Mouse (Mus musculus): ENCODE measurements around the gene Fhl2. TPM values are rescaled to one million over a fixed set of nuclear protein-coding genes. Genes with fewer than 3 reads are reported as not detected.
"Not testable (repeated sequence)": the region's sequence is repeated elsewhere in the genome, so short reads cannot be mapped to it uniquely, and the experiment has no call there.

The Fhl2 gene
- polyA plus RNA-seq, 1 experiment from 2014 or later = 181 TPM

- 44% methylated on average over 2 of the region's 2 CpGs for WGBS (ENCODE audit: insufficient replicate concordance)
- Histone ChIP-seq H3K4me2 (no peak overlapping the region), H3K36me3 (ENCODE audit: control insufficient read depth, insufficient read depth, low read length) (no peaks in the 10 kb centered on the region), H3K9me3 (replicated peaks; ENCODE audit: control insufficient read depth, low read length) (no peaks in the 10 kb centered on the region), H3K4me1 (ENCODE audit: control insufficient read depth, insufficient read depth, low read length) (peaks cover 22% of the 10 kb centered on the region), H3K4me3 (ENCODE audit: low read depth, low read length) (no peak overlapping the region), H3K27me3 (ENCODE audit: control insufficient read depth, insufficient read depth, low read length) (no peaks in the 10 kb centered on the region), H3K27ac (ENCODE audit: low read depth, low read length) (no peak overlapping the region), H3K9ac (ENCODE audit: low read depth, low read length) (no peak overlapping the region)
- no peak for ATAC-seq (replicated peaks; ENCODE audit: insufficient number of reproducible peaks, low FRiP score, low TSS enrichment)
These were observed 5.0 kb upstream of the Fhl2 start for GRCm38 (mm10) chr1:43201796-43202195.

GRCm38 (mm10) chr1:43199867-43200240 is 3.1 kb upstream of the Fhl2 start:
- no peak overlapping the region for H3K9ac ChIP-seq (ENCODE audit: low read depth, low read length)
- no peaks in the 10 kb centered on the region for H3K36me3 ChIP-seq (ENCODE audit: control insufficient read depth, insufficient read depth, low read length)
- H3K4me2 ChIP-seq = no peak overlapping the region
- H3K27ac ChIP-seq (ENCODE audit: low read depth, low read length) = no peak overlapping the region
- no peaks in the 10 kb centered on the region for H3K9me3 ChIP-seq (replicated peaks; ENCODE audit: control insufficient read depth, low read length)
- no peaks in the 10 kb centered on the region for H3K27me3 ChIP-seq (ENCODE audit: control insufficient read depth, insufficient read depth, low read length)
- ATAC-seq (replicated peaks; ENCODE audit: insufficient number of reproducible peaks, low FRiP score, low TSS enrichment) = no peak
- WGBS (ENCODE audit: insufficient replicate concordance) = 52% methylated on average over 3 of the region's 3 CpGs
- no peak overlapping the region for H3K4me3 ChIP-seq (ENCODE audit: low read depth, low read length)
- peaks cover 28% of the 10 kb centered on the region for H3K4me1 ChIP-seq (ENCODE audit: control insufficient read depth, insufficient read depth, low read length)

DNA sequence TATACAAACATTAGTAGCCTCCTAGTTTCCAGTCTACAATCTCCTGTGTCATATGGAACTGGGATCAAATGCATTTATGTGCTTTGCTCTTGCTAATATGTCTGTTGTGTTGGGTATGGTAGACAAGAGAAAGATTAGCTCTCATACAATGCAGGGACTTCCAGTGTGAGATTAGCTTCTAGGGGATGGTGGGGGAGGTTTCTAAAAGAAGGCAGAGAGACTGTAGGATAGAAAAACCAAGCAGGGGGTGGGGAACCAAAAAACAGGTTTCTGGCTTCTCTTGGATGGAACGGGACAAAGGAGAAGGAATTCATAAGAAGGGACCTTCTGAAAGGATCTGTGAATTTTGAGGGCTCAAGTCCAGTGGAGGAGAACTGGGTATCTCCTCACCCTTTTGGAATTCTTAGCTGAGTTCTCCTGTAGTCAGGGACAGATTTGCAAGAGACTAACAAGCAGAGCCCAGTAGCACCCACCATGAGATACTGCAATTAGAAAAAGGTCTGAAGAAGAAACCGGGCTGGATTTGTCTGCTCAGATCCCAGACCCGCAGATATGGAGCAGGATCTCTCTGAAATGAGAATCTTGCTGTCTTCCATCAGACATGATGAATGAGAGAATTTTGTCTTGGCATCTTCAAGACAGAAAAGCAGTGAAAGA is 2.6 kb upstream of the Fhl2 start:
- no peak overlapping the region for H3K4me3 ChIP-seq (ENCODE audit: low read depth, low read length)
- H3K9me3 ChIP-seq (replicated peaks; ENCODE audit: control insufficient read depth, low read length) = no peaks in the 10 kb centered on the region
- no peak for ATAC-seq (replicated peaks; ENCODE audit: insufficient number of reproducible peaks, low FRiP score, low TSS enrichment)
- H3K27ac ChIP-seq (ENCODE audit: low read depth, low read length) = no peak overlapping the region
- H3K4me2 ChIP-seq = no peak overlapping the region
- no peaks in the 10 kb centered on the region for H3K36me3 ChIP-seq (ENCODE audit: control insufficient read depth, insufficient read depth, low read length)
- H3K9ac ChIP-seq (ENCODE audit: low read depth, low read length) = no peak overlapping the region
- peaks cover 28% of the 10 kb centered on the region for H3K4me1 ChIP-seq (ENCODE audit: control insufficient read depth, insufficient read depth, low read length)
- 65% methylated on average over 3 of the region's 3 CpGs for WGBS (ENCODE audit: insufficient replicate concordance)
- H3K27me3 ChIP-seq (ENCODE audit: control insufficient read depth, insufficient read depth, low read length) = no peaks in the 10 kb centered on the region

DNA sequence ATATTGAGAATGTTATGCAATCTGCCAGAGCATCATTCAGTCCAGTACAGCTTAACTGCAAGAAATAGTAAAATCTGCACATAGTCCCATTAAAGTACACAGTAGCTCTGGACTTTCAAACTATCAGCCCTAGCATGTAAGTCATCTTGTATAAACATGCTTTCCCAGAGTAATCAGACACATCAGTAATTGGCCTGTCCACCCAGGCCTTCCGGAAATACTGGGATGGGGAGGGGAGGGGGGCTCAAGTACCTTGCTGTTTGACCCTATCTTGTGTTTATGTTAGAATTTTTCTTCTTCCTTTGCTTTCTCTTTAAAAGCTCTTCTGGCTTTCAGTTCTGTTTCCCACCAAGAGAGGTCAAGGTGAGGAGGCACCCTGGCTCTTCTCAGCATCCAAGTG is 725 bp downstream of the Fhl2 start:
- Histone ChIP-seq H3K36me3 (ENCODE audit: control insufficient read depth, insufficient read depth, low read length) (no peaks in the 10 kb centered on the region), H3K4me2 (peak overlapping the region; percentile 39), H3K27me3 (ENCODE audit: control insufficient read depth, insufficient read depth, low read length) (no peaks in the 10 kb centered on the region), H3K9me3 (replicated peaks; ENCODE audit: control insufficient read depth, low read length) (no peaks in the 10 kb centered on the region), H3K9ac (ENCODE audit: low read depth, low read length) (peak overlapping the region; percentile 10; the same call in 1 of the 2 replicates), H3K4me1 (ENCODE audit: control insufficient read depth, insufficient read depth, low read length) (peaks cover 14% of the 10 kb centered on the region), H3K27ac (ENCODE audit: low read depth, low read length) (peak overlapping the region; percentile 57), H3K4me3 (ENCODE audit: low read depth, low read length) (peak overlapping the region; percentile 16)
- ATAC-seq (replicated peaks; ENCODE audit: insufficient number of reproducible peaks, low FRiP score, low TSS enrichment) = no peak
- WGBS (ENCODE audit: insufficient replicate concordance) = 25% methylated on average over 1 of the region's 1 CpGs

GRCm38 (mm10) chr1:43193423-43193822 is 3.4 kb downstream of the Fhl2 start:
- Histone ChIP-seq H3K4me3 (ENCODE audit: low read depth, low read length) (no peak overlapping the region), H3K9ac (ENCODE audit: low read depth, low read length) (no peak overlapping the region), H3K9me3 (replicated peaks; ENCODE audit: control insufficient read depth, low read length) (no peaks in the 10 kb centered on the region), H3K4me1 (ENCODE audit: control insufficient read depth, insufficient read depth, low read length) (peaks cover 12% of the 10 kb centered on the region; the same call in 1 of the 2 replicates), H3K27ac (ENCODE audit: low read depth, low read length) (no peak overlapping the region), H3K27me3 (ENCODE audit: control insufficient read depth, insufficient read depth, low read length) (no peaks in the 10 kb centered on the region), H3K4me2 (no peak overlapping the region), H3K36me3 (ENCODE audit: control insufficient read depth, insufficient read depth, low read length) (no peaks in the 10 kb centered on the region)
- no peak for ATAC-seq (replicated peaks; ENCODE audit: insufficient number of reproducible peaks, low FRiP score, low TSS enrichment)
- 79% methylated on average over 6 of the region's 6 CpGs for WGBS (ENCODE audit: insufficient replicate concordance)

GRCm38 (mm10) chr1:43192471-43192870 is 4.3 kb downstream of the Fhl2 start:
- Histone ChIP-seq H3K27me3 (ENCODE audit: control insufficient read depth, insufficient read depth, low read length) (no peaks in the 10 kb centered on the region), H3K4me3 (ENCODE audit: low read depth, low read length) (no peak overlapping the region), H3K4me2 (no peak overlapping the region), H3K4me1 (ENCODE audit: control insufficient read depth, insufficient read depth, low read length) (peaks cover 14% of the 10 kb centered on the region; the same call in 1 of the 2 replicates), H3K36me3 (ENCODE audit: control insufficient read depth, insufficient read depth, low read length) (no peaks in the 10 kb centered on the region), H3K9ac (ENCODE audit: low read depth, low read length) (no peak overlapping the region), H3K9me3 (replicated peaks; ENCODE audit: control insufficient read depth, low read length) (no peaks in the 10 kb centered on the region), H3K27ac (ENCODE audit: low read depth, low read length) (no peak overlapping the region)
- ATAC-seq (replicated peaks; ENCODE audit: insufficient number of reproducible peaks, low FRiP score, low TSS enrichment) = no peak
- 78% methylated on average over 10 of the region's 10 CpGs for WGBS (ENCODE audit: insufficient replicate concordance)

- H3K4me2 ChIP-seq = no peak overlapping the region
- no peak for ATAC-seq (replicated peaks; ENCODE audit: insufficient number of reproducible peaks, low FRiP score, low TSS enrichment)
- H3K9ac ChIP-seq (ENCODE audit: low read depth, low read length) = no peak overlapping the region
- H3K9me3 ChIP-seq (replicated peaks; ENCODE audit: control insufficient read depth, low read length) = no peaks in the 10 kb centered on the region
- H3K27ac ChIP-seq (ENCODE audit: low read depth, low read length) = no peak overlapping the region
- WGBS (ENCODE audit: insufficient replicate concordance) = 80% methylated on average over 8 of the region's 8 CpGs
- no peaks in the 10 kb centered on the region for H3K27me3 ChIP-seq (ENCODE audit: control insufficient read depth, insufficient read depth, low read length)
- H3K36me3 ChIP-seq (ENCODE audit: control insufficient read depth, insufficient read depth, low read length) = no peaks in the 10 kb centered on the region
- no peak overlapping the region for H3K4me3 ChIP-seq (ENCODE audit: low read depth, low read length)
- 0 out of 2 replicates have a peak, but pooled peaks cover 2% of the 10 kb centered on the region for H3K4me1 ChIP-seq (ENCODE audit: control insufficient read depth, insufficient read depth, low read length)
These were observed 5.7 kb downstream of the Fhl2 start for GRCm38 (mm10) chr1:43191078-43191477.

DNA sequence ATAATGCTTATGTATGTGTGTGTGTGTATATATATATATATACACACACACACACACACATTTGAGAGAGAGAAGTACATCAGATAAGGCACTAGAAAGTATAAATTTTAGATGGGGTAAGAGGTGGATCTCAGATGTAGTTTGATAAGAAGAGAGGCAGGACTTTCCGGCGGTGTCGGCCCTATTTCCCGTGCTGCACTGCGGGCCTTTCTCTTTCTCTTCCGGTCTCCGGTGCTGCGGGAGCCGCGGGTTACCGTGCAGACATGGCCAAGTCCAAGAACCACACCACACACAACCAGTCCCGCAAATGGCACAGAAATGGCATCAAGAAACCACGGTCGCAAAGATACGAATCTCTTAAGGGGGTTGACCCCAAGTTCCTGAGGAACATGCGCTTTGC is 7.9 kb downstream of the Fhl2 start:
- H3K4me2 ChIP-seq; H3K9ac ChIP-seq (ENCODE audit: low read depth, low read length); H3K27me3 ChIP-seq (ENCODE audit: control insufficient read depth, insufficient read depth, low read length); H3K4me1 ChIP-seq (ENCODE audit: control insufficient read depth, insufficient read depth, low read length); ATAC-seq (replicated peaks; ENCODE audit: insufficient number of reproducible peaks, low FRiP score, low TSS enrichment); H3K4me3 ChIP-seq (ENCODE audit: low read depth, low read length); H3K9me3 ChIP-seq (replicated peaks; ENCODE audit: control insufficient read depth, low read length); H3K27ac ChIP-seq (ENCODE audit: low read depth, low read length); H3K36me3 ChIP-seq (ENCODE audit: control insufficient read depth, insufficient read depth, low read length): not testable (repeated sequence)
- 91% methylated on average over 11 of the region's 16 CpGs for WGBS (ENCODE audit: insufficient replicate concordance)

- no peak overlapping the region for H3K9ac ChIP-seq (ENCODE audit: low read depth, low read length)
- no peaks in the 10 kb centered on the region for H3K27me3 ChIP-seq (ENCODE audit: control insufficient read depth, insufficient read depth, low read length)
- 28% methylated on average over 7 of the region's 7 CpGs for WGBS (ENCODE audit: insufficient replicate concordance)
- H3K4me1 ChIP-seq (ENCODE audit: control insufficient read depth, insufficient read depth, low read length) = 0 out of 2 replicates have a peak, but pooled peaks cover 2% of the 10 kb centered on the region
- H3K9me3 ChIP-seq (replicated peaks; ENCODE audit: control insufficient read depth, low read length) = no peaks in the 10 kb centered on the region
- no peak overlapping the region for H3K27ac ChIP-seq (ENCODE audit: low read depth, low read length)
- no peaks in the 10 kb centered on the region for H3K36me3 ChIP-seq (ENCODE audit: control insufficient read depth, insufficient read depth, low read length)
- no peak for ATAC-seq (replicated peaks; ENCODE audit: insufficient number of reproducible peaks, low FRiP score, low TSS enrichment)
- no peak overlapping the region for H3K4me2 ChIP-seq
- no peak overlapping the region for H3K4me3 ChIP-seq (ENCODE audit: low read depth, low read length)
These were observed 10.4 kb downstream of the Fhl2 start for GRCm38 (mm10) chr1:43186334-43186733.

Measured in heart, embryonic 11.5 days (tissue).